Mouse (Mus musculus): Measurements from ENCODE around the gene Smndc1.

GRCm38 (mm10) chr19:53408398-53408797, 18.0 kb upstream of the Smndc1 start:
- TF ChIP-seq CTCF (IDR thresholded peaks at IDR 0.05; ENCODE audit: insufficient read depth, low read depth, low read length) (no peak), POLR2A (IDR thresholded peaks at IDR 0.05; ENCODE audit: insufficient read depth, low read depth, low read length) (no peak)

All from olfactory bulb, adult 2 months (tissue).